ENCODE assay signal across 8 mouse cellular contexts in the genomic region with DNA sequence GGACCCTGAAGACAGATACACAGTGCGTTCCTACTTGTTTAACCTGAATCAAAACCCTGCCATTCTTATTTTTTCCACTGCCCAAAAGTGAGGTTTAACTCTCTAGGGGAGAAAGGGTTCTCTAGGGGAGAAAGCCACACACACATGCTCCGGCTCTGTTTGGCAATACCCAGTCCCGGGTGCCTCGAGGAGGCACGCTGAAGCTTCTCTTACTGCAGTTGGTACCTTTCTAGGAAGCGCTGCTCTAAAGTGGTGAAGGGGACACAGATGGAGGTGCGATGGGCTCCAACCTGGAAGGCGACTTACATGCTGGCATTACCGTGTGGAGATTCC. TPM values are rescaled to one million over a fixed set of nuclear protein-coding genes. Genes with fewer than 3 reads are reported as not detected.
DNase-seq lines count a peak whose midpoint lies in the region; ATAC-seq lines count a peak whose summit lies in the region.

No protein-coding gene starts in this region.

- H3K36me3 ChIP-seq in lung, embryonic 15.5 days = no peaks in the 10 kb centered on the region
- no peaks in the 10 kb centered on the region for H3K36me3 ChIP-seq in forebrain, embryonic 11.5 days (ENCODE audit: control insufficient read depth, insufficient read depth, low read length)
- H3K36me3 ChIP-seq in limb, embryonic 10.5 days = no peaks in the 10 kb centered on the region
- H3K36me3 ChIP-seq in neural tube, embryonic 13.5 days = no peaks in the 10 kb centered on the region

- H3K4me2 ChIP-seq in lung, embryonic 15.5 days = peak overlapping the region; percentile 94
- H3K4me2 ChIP-seq in forebrain, embryonic 11.5 days (ENCODE audit: low read depth, low read length, severe bottlenecking) = peak overlapping the region; percentile 100
- peak overlapping the region; percentile 100 for H3K4me2 ChIP-seq in neural tube, embryonic 13.5 days

- peak overlapping the region; percentile 85 for H3K27ac ChIP-seq in lung, embryonic 15.5 days
- H3K27ac ChIP-seq in forebrain, embryonic 11.5 days (ENCODE audit: low read depth, low read length) = no peak overlapping the region
- no peak overlapping the region for H3K27ac ChIP-seq in limb, embryonic 10.5 days
- H3K27ac ChIP-seq in neural tube, embryonic 13.5 days (replicated peaks) = no peak overlapping the region; the same call in 1 of the 2 replicates

- ATAC-seq in lung, embryonic 15.5 days (ENCODE audit: borderline replicate concordance, extremely low read depth, low FRiP score, low TSS enrichment) = no peak
- ATAC-seq in forebrain, embryonic 11.5 days (replicated peaks; ENCODE audit: low FRiP score) = no peak
- ATAC-seq in neural tube, embryonic 13.5 days (ENCODE audit: low read depth) = peak; percentile 63

- H3K9ac ChIP-seq in lung, embryonic 15.5 days = peak overlapping the region; percentile 82
- H3K9ac ChIP-seq in forebrain, embryonic 11.5 days (ENCODE audit: low read length) = peak overlapping the region; percentile 62; the same call in 1 of the 2 replicates
- peak overlapping the region; percentile 72 for H3K9ac ChIP-seq in neural tube, embryonic 13.5 days

- no peaks in the 10 kb centered on the region for H3K27me3 ChIP-seq in lung, embryonic 15.5 days
- peaks cover 9% of the 10 kb centered on the region; the same call in 1 of the 2 replicates for H3K27me3 ChIP-seq in forebrain, embryonic 11.5 days (ENCODE audit: control insufficient read depth, insufficient read depth, low read length)
- H3K27me3 ChIP-seq in limb, embryonic 10.5 days (ENCODE audit: low read depth, poor library complexity, severe bottlenecking) = peaks cover 52% of the 10 kb centered on the region
- H3K27me3 ChIP-seq in neural tube, embryonic 13.5 days = peaks cover 26% of the 10 kb centered on the region

- DNase-seq in lung, postnatal 4 days = no peak
- no peak for DNase-seq in forebrain, embryonic 11.5 days (ENCODE audit: low spot score)
- DNase-seq in limb, embryonic 10.5 days (ENCODE audit: low spot score) = no peak
- DNase-seq in layer of hippocampus, postnatal 25 days (ENCODE audit: extremely low spot score in 1 of 2, low spot score in 1 of 2) = no peak
- no peak for DNase-seq in urinary bladder, postnatal 25 days (ENCODE audit: low spot score)
- no peak for DNase-seq in gastrocnemius, adult 8-10 months (ENCODE audit: low spot score in 2 of 2)

- H3K9me3 ChIP-seq in lung, embryonic 15.5 days = no peaks in the 10 kb centered on the region
- no peaks in the 10 kb centered on the region for H3K9me3 ChIP-seq in forebrain, embryonic 11.5 days (ENCODE audit: control insufficient read depth, low read length)
- no peaks in the 10 kb centered on the region for H3K9me3 ChIP-seq in limb, embryonic 10.5 days (replicated peaks)
- H3K9me3 ChIP-seq in neural tube, embryonic 13.5 days = no peaks in the 10 kb centered on the region

- peak overlapping the region; percentile 86 for H3K4me3 ChIP-seq in lung, embryonic 15.5 days
- H3K4me3 ChIP-seq in forebrain, embryonic 11.5 days (ENCODE audit: low read depth, low read length) = peak overlapping the region; percentile 70
- peak overlapping the region; percentile 78 for H3K4me3 ChIP-seq in limb, embryonic 10.5 days
- H3K4me3 ChIP-seq in neural tube, embryonic 13.5 days = peak overlapping the region; percentile 82

- WGBS in lung, embryonic 15.5 days = 8% methylated on average over 9 of the region's 9 CpGs
- 9% methylated on average over 9 of the region's 9 CpGs for WGBS in forebrain, embryonic 11.5 days
- 7% methylated on average over 9 of the region's 9 CpGs for WGBS in limb, embryonic 10.5 days
- 5% methylated on average over 9 of the region's 9 CpGs for WGBS in neural tube, embryonic 13.5 days

- peaks cover 12% of the 10 kb centered on the region for H3K4me1 ChIP-seq in lung, embryonic 15.5 days
- H3K4me1 ChIP-seq in forebrain, embryonic 11.5 days (replicated peaks; ENCODE audit: control insufficient read depth, insufficient read depth, low read length) = 0 out of 2 replicates have a peak, but pooled peaks cover 2% of the 10 kb centered on the region
- peaks cover 10% of the 10 kb centered on the region for H3K4me1 ChIP-seq in limb, embryonic 10.5 days
- H3K4me1 ChIP-seq in neural tube, embryonic 13.5 days (replicated peaks) = peaks cover 12% of the 10 kb centered on the region; the same call in 1 of the 2 replicates

RNA-seq across cellular contexts. Expression of a gene that starts 0.9 kb away (rescaled TPM):
- 23.4 and 23.7 TPM in 2 replicates for polyA plus RNA-seq in lung, embryonic 15.5 days (2015; fragmentation: Nextera tagmentation; extraction: Ambion mirVana)
- polyA plus RNA-seq in forebrain, embryonic 11.5 days (2014; fragmentation: Nextera tagmentation; extraction: Ambion mirVana) = 0.87 and 1.7 TPM in 2 replicates
- 0.45 and 0.48 TPM in 2 replicates for polyA plus RNA-seq in limb, embryonic 10.5 days (2016; fragmentation: Nextera tagmentation; extraction: Ambion mirVana)
- polyA plus RNA-seq in neural tube, embryonic 13.5 days (2015; fragmentation: Nextera tagmentation; extraction: Ambion mirVana) = 5.6 and 7.2 TPM in 2 replicates
- 1 to 10 TPM in 1 of 2 experiments, under 1 TPM in 1; 0.92 to 1.2 TPM for total RNA-seq in layer of hippocampus, postnatal 25 days (2021)
- 1 to 10 TPM in 3 of 4 experiments, under 1 TPM in 1; 0.56 to 2.0 (median 1.3) TPM for total RNA-seq in gastrocnemius, adult 8-10 months (2022)
